Mouse (Mus musculus) neural tube, embryonic 12.5 days (tissue): ENCODE measurements around the gene Calcoco1. TPM values are rescaled to one million over a fixed set of nuclear protein-coding genes. Genes with fewer than 3 reads are reported as not detected.

ENCODE experiments used
- ATAC-seq: fragments of 200-750 bp; cut with Nextera tagmentation; 2 replicates; pipeline ENCODE4 v1.8.0; 2017; ENCODE audit warnings: low read depth, mild to moderate bottlenecking, moderate TSS enrichment, moderate library complexity; ENCODE audit not compliant: low FRiP score
- H3K27ac ChIP-seq: fragments of 300-500 bp; sonication (generic); 2 replicates; pipeline ENCODE4 v1.5.1; 2016
- H3K27me3 ChIP-seq: fragments of 300-500 bp; sonication (generic); replicated peaks from 2 replicates; pipeline ENCODE4 v1.6.1; 2016; ENCODE audit warnings: mild to moderate bottlenecking
- H3K36me3 ChIP-seq: fragments of 300-500 bp; sonication (generic); 2 replicates; pipeline ENCODE4 v1.6.1; 2016; ENCODE audit warnings: mild to moderate bottlenecking
- H3K4me1 ChIP-seq: fragments of 300-500 bp; sonication (generic); 2 replicates; pipeline ENCODE4 v1.6.1; 2016
- H3K4me2 ChIP-seq: fragments of 300-500 bp; sonication (generic); replicated peaks from 2 replicates; pipeline ENCODE4 v1.6.1; 2016; ENCODE audit warnings: mild to moderate bottlenecking
- H3K4me3 ChIP-seq: fragments of 300-500 bp; sonication (generic); 2 replicates; pipeline ENCODE4 v1.5.1; 2016
- H3K9ac ChIP-seq: fragments of 300-500 bp; sonication (generic); 2 replicates; pipeline ENCODE4 v1.6.1; 2016; ENCODE audit warnings: mild to moderate bottlenecking
- H3K9me3 ChIP-seq: fragments of 300-500 bp; sonication (generic); 2 replicates; pipeline ENCODE4 v1.6.1; 2016; ENCODE audit warnings: mild to moderate bottlenecking
- WGBS: fragments of 180-500 bp; shearing (Covaris S2); methylation state at CpG from one replicate; pipeline ENCODE4 v1.1.7; 2016; 5-methylcytosine and 5-hydroxymethylcytosine counted together
- polyA plus RNA-seq: library from polyadenylated mRNA; unstranded; fragments of >200 nt; fragmentation: Nextera tagmentation; extraction: Ambion mirVana; gene quantifications from 2 replicates; pipeline ENCODE4 v1.2.1, GENCODE M21; 2016

Calcoco1 gene
- polyA plus RNA-seq, 1 experiment from 2014 or later, result 47.3 TPM

DNA sequence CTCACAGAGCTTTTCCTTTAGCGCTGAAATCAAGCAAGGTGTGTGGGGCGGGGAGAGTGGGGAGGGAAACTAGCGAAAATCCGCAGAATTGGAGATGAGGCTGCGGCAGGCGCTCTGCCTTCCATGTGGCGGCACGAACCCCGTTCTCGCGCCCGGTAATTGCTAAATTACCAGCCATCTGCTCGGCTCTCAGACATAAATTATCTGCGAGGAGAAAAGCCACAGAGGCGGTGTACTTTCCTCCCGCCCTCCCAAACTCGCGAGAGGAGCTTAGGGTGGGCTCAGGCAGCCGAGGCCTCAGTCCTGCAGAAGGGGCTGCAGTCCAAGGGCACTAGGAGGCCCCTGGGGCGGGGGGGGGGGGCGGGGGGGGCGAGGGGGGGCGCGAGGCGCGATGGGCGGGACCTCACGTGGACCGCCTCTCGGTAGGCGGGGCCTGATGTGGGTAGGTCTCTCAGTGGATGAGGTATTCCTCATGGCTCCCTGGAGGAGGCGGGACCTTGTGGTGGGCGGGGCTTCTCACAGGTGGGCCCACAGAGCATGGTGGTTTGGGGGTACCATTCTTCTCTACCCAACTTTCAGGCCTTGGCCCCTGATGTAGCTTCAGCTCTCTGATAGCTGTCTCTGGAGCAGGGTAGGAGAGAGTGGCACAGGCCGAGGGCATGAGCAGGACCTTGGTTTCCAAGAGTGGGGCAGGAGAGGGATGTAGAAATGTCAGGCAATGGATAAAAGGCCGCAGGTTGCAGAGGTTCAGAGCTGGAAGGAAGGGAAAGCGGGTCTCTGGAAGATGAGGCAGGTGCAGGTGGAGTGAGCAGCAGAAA, 14.4 kb upstream of the Calcoco1 start:
- Histone ChIP-seq H3K9me3 (no peaks in the 10 kb centered on the region), H3K27me3 (peaks cover 14% of the 10 kb centered on the region), H3K36me3 (no peaks in the 10 kb centered on the region), H3K4me1 (peaks cover 28% of the 10 kb centered on the region), H3K27ac (peak overlapping the region; percentile 11; the same call in 1 of the 2 replicates), H3K9ac (no peak overlapping the region), H3K4me3 (peak overlapping the region; percentile 3; the same call in 1 of the 2 replicates), H3K4me2 (peak overlapping the region; percentile 56)
- peak; percentile 59 for ATAC-seq
- WGBS, result 9% methylated on average over 35 of the region's 36 CpGs

GRCm38 (mm10) chr15:102735031-102735430, 13.1 kb upstream of the Calcoco1 start:
- Histone ChIP-seq H3K4me2 (peak overlapping the region; percentile 56; the same call in 1 of the 2 replicates), H3K9ac (no peak overlapping the region), H3K27ac (0 out of 2 replicates have a peak overlapping the region, but pooled peaks have one; percentile 26), H3K27me3 (peaks cover 14% of the 10 kb centered on the region), H3K36me3 (no peaks in the 10 kb centered on the region), H3K4me3 (no peak overlapping the region), H3K4me1 (peaks cover 28% of the 10 kb centered on the region), H3K9me3 (no peaks in the 10 kb centered on the region)
- ATAC-seq, result no peak
- 39% methylated on average over 14 of the region's 14 CpGs for WGBS

GRCm38 (mm10) chr15:102733759-102734531, 12.0 kb upstream of the Calcoco1 start:
- Histone ChIP-seq H3K4me1 (peaks cover 28% of the 10 kb centered on the region), H3K27ac (0 out of 2 replicates have a peak overlapping the region, but pooled peaks have one; percentile 12), H3K27me3 (peaks cover 14% of the 10 kb centered on the region), H3K4me2 (no peak overlapping the region), H3K9me3 (no peaks in the 10 kb centered on the region), H3K4me3 (no peak overlapping the region), H3K36me3 (no peaks in the 10 kb centered on the region), H3K9ac (no peak overlapping the region)
- no peak for ATAC-seq
- 78% methylated on average over 28 of the region's 28 CpGs for WGBS

DNA sequence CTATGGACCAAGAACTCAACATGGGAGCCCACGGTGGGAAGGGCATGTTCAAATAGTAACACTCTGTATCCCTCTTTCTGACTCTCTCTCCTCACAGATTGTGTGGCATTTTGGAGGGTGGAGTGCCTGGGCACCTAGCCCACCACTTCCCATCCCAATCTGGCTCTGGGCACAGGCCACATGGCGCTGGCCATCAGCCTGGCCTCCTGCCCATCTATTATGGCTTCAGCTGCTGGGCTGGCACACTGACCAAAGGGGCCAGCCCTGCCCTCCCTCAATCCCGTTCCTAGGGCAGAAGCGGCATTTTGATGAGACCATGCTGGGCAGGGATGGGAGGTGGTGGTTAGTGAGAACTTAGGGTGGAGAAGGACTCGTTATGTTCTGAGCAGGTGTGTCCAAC, 11.3 kb upstream of the Calcoco1 start:
- Histone ChIP-seq H3K9me3 (no peaks in the 10 kb centered on the region), H3K4me3 (no peak overlapping the region), H3K27me3 (peaks cover 18% of the 10 kb centered on the region), H3K36me3 (no peaks in the 10 kb centered on the region), H3K4me2 (no peak overlapping the region), H3K9ac (no peak overlapping the region), H3K27ac (no peak overlapping the region), H3K4me1 (peaks cover 28% of the 10 kb centered on the region)
- no peak for ATAC-seq
- WGBS, result 84% methylated on average over 5 of the region's 5 CpGs

GRCm38 (mm10) chr15:102732406-102732805, 10.4 kb upstream of the Calcoco1 start:
- Histone ChIP-seq H3K27ac (no peak overlapping the region), H3K4me2 (no peak overlapping the region), H3K9me3 (no peaks in the 10 kb centered on the region), H3K9ac (no peak overlapping the region), H3K27me3 (peaks cover 23% of the 10 kb centered on the region), H3K36me3 (no peaks in the 10 kb centered on the region), H3K4me3 (no peak overlapping the region), H3K4me1 (peaks cover 25% of the 10 kb centered on the region)
- ATAC-seq, result no peak
- WGBS, result 89% methylated on average over 6 of the region's 6 CpGs

GRCm38 (mm10) chr15:102727951-102728350, 6.0 kb upstream of the Calcoco1 start:
- Histone ChIP-seq H3K27me3 (peaks cover 9% of the 10 kb centered on the region; the same call in 1 of the 2 replicates), H3K4me2 (no peak overlapping the region), H3K9ac (no peak overlapping the region), H3K27ac (no peak overlapping the region), H3K4me1 (no peaks in the 10 kb centered on the region), H3K4me3 (no peak overlapping the region), H3K36me3 (no peaks in the 10 kb centered on the region), H3K9me3 (no peaks in the 10 kb centered on the region)
- 76% methylated on average over 2 of the region's 2 CpGs for WGBS
- no peak for ATAC-seq

DNA sequence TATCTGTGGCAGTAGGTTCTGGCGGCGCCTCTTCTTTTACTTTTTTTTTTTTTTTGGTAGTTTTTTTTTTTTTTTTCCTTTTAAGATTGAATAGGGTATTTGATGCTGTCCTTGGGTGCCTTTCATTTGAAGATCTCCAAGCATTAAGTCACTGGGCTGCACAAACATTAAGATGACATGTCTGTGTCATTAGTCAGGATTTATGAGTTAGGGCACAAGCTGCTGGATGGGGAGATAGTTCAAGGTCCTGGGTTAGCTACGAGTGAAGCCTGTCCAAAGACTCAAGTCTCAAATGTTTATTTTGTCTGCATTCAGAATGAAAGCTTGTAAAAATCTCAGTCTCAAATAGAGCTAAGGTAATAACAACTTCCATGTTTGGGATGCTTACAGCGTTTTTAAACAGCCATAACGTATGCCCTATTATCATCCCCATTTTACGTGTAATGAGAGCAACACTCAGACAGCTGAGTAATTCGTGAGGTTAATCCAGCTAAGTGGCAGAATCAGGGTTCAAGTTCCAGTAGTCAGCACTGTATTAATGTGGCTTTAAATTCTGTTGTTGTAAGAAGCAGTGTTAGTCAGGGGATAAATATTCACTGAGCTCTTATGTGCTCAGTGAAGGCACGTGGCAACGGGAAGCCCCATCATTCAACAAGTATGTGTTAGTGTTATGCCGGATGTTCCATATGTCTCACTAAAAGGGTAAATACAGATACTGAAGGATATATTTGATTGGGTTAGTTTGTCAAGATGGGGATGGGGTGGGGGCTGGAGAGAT, 1.6 kb upstream of the Calcoco1 start:
- 83% methylated on average over 10 of the region's 10 CpGs for WGBS
- ATAC-seq, result no peak
- H3K9ac ChIP-seq, result no peak overlapping the region
- no peak overlapping the region for H3K27ac ChIP-seq
- no peaks in the 10 kb centered on the region for H3K9me3 ChIP-seq
- no peak overlapping the region for H3K4me2 ChIP-seq
- no peak overlapping the region for H3K4me3 ChIP-seq
- H3K36me3 ChIP-seq, result peaks cover 9% of the 10 kb centered on the region; the same call in 1 of the 2 replicates
- H3K27me3 ChIP-seq, result peaks cover 8% of the 10 kb centered on the region; the same call in 1 of the 2 replicates
- peaks cover 14% of the 10 kb centered on the region for H3K4me1 ChIP-seq

DNA sequence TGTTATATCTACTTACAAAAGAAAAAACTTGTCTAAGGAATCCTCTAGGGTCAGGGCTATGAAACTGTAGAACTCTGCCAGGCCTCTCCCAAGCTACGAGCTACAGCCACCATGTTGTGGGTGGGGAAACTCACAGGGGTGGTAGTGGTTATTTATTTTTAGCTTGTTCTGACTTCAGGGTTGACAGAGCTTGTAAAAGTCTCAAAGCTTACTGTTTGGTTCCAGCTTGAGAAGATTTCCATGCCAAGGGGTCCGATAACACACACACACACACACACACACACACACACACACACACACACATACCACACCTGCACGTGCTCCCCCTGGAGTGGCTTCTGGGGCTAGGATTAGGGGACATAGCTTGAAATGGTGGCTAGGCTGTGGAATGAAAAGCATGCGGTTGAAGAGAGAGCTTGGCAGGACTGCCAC, 538 bp upstream of the Calcoco1 start:
- H3K4me1 ChIP-seq, result peaks cover 14% of the 10 kb centered on the region
- no peaks in the 10 kb centered on the region for H3K27me3 ChIP-seq
- peak overlapping the region; percentile 75 for H3K4me2 ChIP-seq
- ATAC-seq, result no peak
- H3K4me3 ChIP-seq, result 0 out of 2 replicates have a peak overlapping the region, but pooled peaks have one; percentile 74
- H3K9me3 ChIP-seq, result no peaks in the 10 kb centered on the region
- 55% methylated on average over 4 of the region's 4 CpGs for WGBS
- peaks cover 16% of the 10 kb centered on the region; the same call in 1 of the 2 replicates for H3K36me3 ChIP-seq
- H3K9ac ChIP-seq, result no peak overlapping the region
- no peak overlapping the region for H3K27ac ChIP-seq

DNA sequence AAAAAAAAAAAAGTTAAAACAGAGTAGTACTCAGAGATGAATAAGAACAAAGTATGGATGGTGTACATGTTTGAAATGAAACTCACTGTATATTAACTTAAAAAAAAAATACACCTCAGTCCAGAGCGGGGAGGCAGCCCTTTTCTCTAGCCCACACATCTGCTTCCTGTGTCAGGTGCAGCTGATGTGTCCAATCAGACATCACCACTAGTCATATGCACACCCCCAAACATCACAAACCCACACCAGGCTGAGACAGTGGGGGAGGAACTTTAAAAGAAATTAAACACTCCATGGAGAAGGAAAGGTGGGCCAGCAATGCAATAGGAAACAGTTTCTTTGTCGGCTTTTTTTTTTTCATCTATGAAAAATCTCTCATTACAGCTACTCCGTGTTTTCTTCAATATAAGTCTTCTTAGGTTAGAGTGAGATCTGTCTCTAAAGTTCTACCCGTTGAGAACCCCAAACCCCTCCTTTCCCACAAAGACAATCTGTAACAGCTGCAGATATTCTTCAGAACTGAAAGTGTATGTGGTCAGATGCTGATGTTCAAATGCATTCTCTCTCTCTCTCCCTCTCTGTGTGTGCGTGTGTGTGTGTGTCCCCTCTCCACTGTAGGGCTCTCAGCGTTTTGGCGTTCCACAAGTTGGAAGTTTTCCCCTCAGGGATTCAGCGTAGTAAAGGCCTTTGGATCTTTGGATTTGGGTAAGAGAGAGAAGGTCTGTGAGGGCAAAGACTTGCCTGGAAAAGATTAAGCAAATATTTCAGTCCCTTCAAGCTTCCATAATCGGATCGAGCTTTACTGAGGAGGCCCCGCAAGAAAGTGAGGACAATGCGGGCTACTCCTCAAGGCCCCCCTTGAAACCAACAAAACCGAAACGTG, 721 bp downstream of the Calcoco1 start:
- no peaks in the 10 kb centered on the region for H3K9me3 ChIP-seq
- ATAC-seq, result 0 out of 2 replicates have a peak, but pooled peaks have one; percentile 11
- peak overlapping the region; percentile 74 for H3K4me3 ChIP-seq
- peak overlapping the region; percentile 57 for H3K9ac ChIP-seq
- peaks cover 23% of the 10 kb centered on the region; the same call in 1 of the 2 replicates for H3K36me3 ChIP-seq
- H3K4me2 ChIP-seq, result peak overlapping the region; percentile 75
- no peaks in the 10 kb centered on the region for H3K27me3 ChIP-seq
- no peak overlapping the region for H3K27ac ChIP-seq
- peaks cover 14% of the 10 kb centered on the region for H3K4me1 ChIP-seq
- whole genome bisulfite sequencing, result 23% methylated on average over 14 of the region's 14 CpGs

- no peak for ATAC-seq
- Histone ChIP-seq H3K9me3 (no peaks in the 10 kb centered on the region), H3K4me1 (peaks cover 4% of the 10 kb centered on the region), H3K9ac (no peak overlapping the region; the same call in 1 of the 2 replicates), H3K27ac (no peak overlapping the region), H3K36me3 (peaks cover 66% of the 10 kb centered on the region), H3K4me2 (no peak overlapping the region), H3K27me3 (no peaks in the 10 kb centered on the region), H3K4me3 (no peak overlapping the region)
- WGBS, result 66% methylated on average over 12 of the region's 12 CpGs
These were observed 5.8 kb downstream of the Calcoco1 start for GRCm38 (mm10) chr15:102716132-102716531.
